Mouse (Mus musculus) spleen, adult 2 months (tissue): ENCODE measurements around the gene Gm9837. TPM values are rescaled to one million over a fixed set of nuclear protein-coding genes. Genes with fewer than 3 reads are reported as not detected.

Source experiments
- DNase-seq, 2 experiments: peaks; one replicate each; pipeline versions ENCODE4 v3.0.0 to v3.0.0-alpha.2; 2012 to 2021; ENCODE audit warnings: low spot score in 2 of 2, low read depth in 1 of 2
- H3K27ac ChIP-seq: fragments of 200-500 bp; 2 replicates; pipeline ENCODE4 v1.5.1; 2012; ENCODE audit warnings: low read length, inconsistent platforms; ENCODE audit not compliant: insufficient read depth
- H3K27me3 ChIP-seq: fragments of 200-500 bp; 2 replicates; pipeline ENCODE4 v1.6.1; 2012; ENCODE audit warnings: mild to moderate bottlenecking, moderate library complexity, low read length, inconsistent platforms; ENCODE audit not compliant: control insufficient read depth, insufficient read depth
- H3K36me3 ChIP-seq: fragments of 200-500 bp; 2 replicates; pipeline ENCODE4 v1.6.1; 2012; ENCODE audit warnings: mild to moderate bottlenecking, low read length, inconsistent platforms; ENCODE audit not compliant: control insufficient read depth, insufficient read depth
- H3K4me1 ChIP-seq: fragments of 200-500 bp; 2 replicates; pipeline ENCODE4 v1.6.1; 2011; ENCODE audit warnings: inconsistent platforms; ENCODE audit not compliant: control insufficient read depth, insufficient read depth, insufficient read length
- H3K4me3 ChIP-seq: fragments of 200-500 bp; 2 replicates; pipeline ENCODE4 v1.5.1; 2011; ENCODE audit warnings: mild to moderate bottlenecking, inconsistent platforms; ENCODE audit not compliant: insufficient read depth, insufficient read length; ENCODE audit errors: extremely low read depth
- CTCF ChIP-seq: fragments of 200-500 bp; IDR thresholded peaks from 2 replicates; pipeline ENCODE4 v1.5.1; 2011; ENCODE audit warnings: mild to moderate bottlenecking, inconsistent platforms; ENCODE audit not compliant: insufficient read depth, insufficient read length, insufficient replicate concordance; ENCODE audit errors: extremely low read depth
- POLR2A ChIP-seq: fragments of 200-500 bp; IDR thresholded peaks from 2 replicates; pipeline ENCODE4 v1.6.1; 2011; ENCODE audit warnings: low read depth, low read length, inconsistent platforms
- WGBS: fragments of 180-500 bp; shearing (Covaris S2); methylation state at CpG from one replicate; pipeline ENCODE4 v1.1.7; 2018; 5-methylcytosine and 5-hydroxymethylcytosine counted together
- polyA plus RNA-seq: library from polyadenylated mRNA; depleted of rRNA; stranded (reverse); fragments of >200 nt; gene quantifications from 2 replicates; pipeline ENCODE4 v1.2.3, GENCODE M21; 2012

Gm9837 gene
- polyA plus RNA-seq, 1 experiment = not detected

GRCm38 (mm10) chr11:53447996-53448395 lies 22.3 kb downstream of the Gm9837 start:
- Histone ChIP-seq H3K27ac (no peak overlapping the region), H3K4me1 (no peaks in the 10 kb centered on the region), H3K4me3 (no peak overlapping the region), H3K36me3 (no peaks in the 10 kb centered on the region), H3K27me3 (no peaks in the 10 kb centered on the region)
- 95% methylated on average over 8 of the region's 8 CpGs for WGBS
- DNase-seq = no peak
- no peak for TF ChIP-seq CTCF
- no peak for TF ChIP-seq POLR2A

- DNase-seq = no peak
- TF ChIP-seq CTCF (no peak), POLR2A (no peak)
- 97% methylated on average over 13 of the region's 13 CpGs for WGBS
- Histone ChIP-seq H3K27me3 (no peaks in the 10 kb centered on the region), H3K4me3 (no peak overlapping the region), H3K4me1 (no peaks in the 10 kb centered on the region), H3K27ac (no peak overlapping the region), H3K36me3 (no peaks in the 10 kb centered on the region)
These were observed 24.1 kb downstream of the Gm9837 start for GRCm38 (mm10) chr11:53446183-53446582.

GRCm38 (mm10) chr11:53445562-53445961 lies 24.7 kb downstream of the Gm9837 start:
- no peak overlapping the region for H3K27ac ChIP-seq
- DNase-seq = no peak
- no peak overlapping the region for H3K4me3 ChIP-seq
- no peaks in the 10 kb centered on the region for H3K27me3 ChIP-seq
- TF ChIP-seq CTCF (no peak), POLR2A (no peak)
- H3K4me1 ChIP-seq = no peaks in the 10 kb centered on the region
- H3K36me3 ChIP-seq = no peaks in the 10 kb centered on the region
- WGBS = 93% methylated on average over 13 of the region's 13 CpGs

GRCm38 (mm10) chr11:53443861-53444260 lies 26.4 kb downstream of the Gm9837 start:
- peak in 1 of 2 experiments; percentile 30 for DNase-seq
- TF ChIP-seq POLR2A = no peak
- TF ChIP-seq CTCF = peak; percentile 4; the same call in 1 of the 2 replicates
- WGBS = 7% methylated on average over 6 of the region's 6 CpGs

GRCm38 (mm10) chr11:53441921-53442320 lies 28.4 kb downstream of the Gm9837 start:
- DNase-seq = no peak
- WGBS = 4% methylated on average over 12 of the region's 12 CpGs
- no peaks in the 10 kb centered on the region for H3K4me1 ChIP-seq
- no peak overlapping the region for H3K27ac ChIP-seq
- H3K27me3 ChIP-seq = no peaks in the 10 kb centered on the region
- no peaks in the 10 kb centered on the region for H3K36me3 ChIP-seq
- no peak overlapping the region for H3K4me3 ChIP-seq
- TF ChIP-seq POLR2A = no peak
- no peak for TF ChIP-seq CTCF

More at GRCm38 (mm10) chr11:53443861-53444260, 26.4 kb downstream of the Gm9837 start:
- Histone ChIP-seq H3K36me3 (no peaks in the 10 kb centered on the region), H3K4me3 (no peak overlapping the region), H3K27ac (no peak overlapping the region), H3K27me3 (no peaks in the 10 kb centered on the region), H3K4me1 (no peaks in the 10 kb centered on the region)

GRCm38 (mm10) chr11:53436338-53436737 lies 33.9 kb downstream of the Gm9837 start:
- Histone ChIP-seq H3K27ac (no peak overlapping the region), H3K27me3 (no peaks in the 10 kb centered on the region), H3K36me3 (no peaks in the 10 kb centered on the region), H3K4me3 (no peak overlapping the region), H3K4me1 (peaks cover 4% of the 10 kb centered on the region; the same call in 1 of the 2 replicates)
- DNase-seq = no peak
- TF ChIP-seq CTCF (no peak), POLR2A (no peak)
- WGBS = 79% methylated on average over 6 of the region's 6 CpGs

GRCm38 (mm10) chr11:53435504-53435903 lies 34.8 kb downstream of the Gm9837 start:
- 65% methylated on average over 8 of the region's 8 CpGs for WGBS
- Histone ChIP-seq H3K4me3 (no peak overlapping the region), H3K27me3 (no peaks in the 10 kb centered on the region), H3K27ac (no peak overlapping the region), H3K4me1 (peaks cover 6% of the 10 kb centered on the region; the same call in 1 of the 2 replicates), H3K36me3 (no peaks in the 10 kb centered on the region)
- no peak for DNase-seq
- TF ChIP-seq POLR2A (no peak), CTCF (no peak)

GRCm38 (mm10) chr11:53433057-53433456 lies 37.2 kb downstream of the Gm9837 start:
- Histone ChIP-seq H3K27me3 (no peaks in the 10 kb centered on the region), H3K27ac (no peak overlapping the region), H3K36me3 (peaks cover 3% of the 10 kb centered on the region; the same call in 1 of the 2 replicates), H3K4me1 (peaks cover 8% of the 10 kb centered on the region; the same call in 1 of the 2 replicates), H3K4me3 (no peak overlapping the region)
- no peak for TF ChIP-seq CTCF
- TF ChIP-seq POLR2A = no peak
- 50% methylated on average over 6 of the region's 6 CpGs for WGBS
- DNase-seq = no peak
